Mouse (Mus musculus): ENCODE results near the gene Cyp4f16. TPM values are rescaled to one million over a fixed set of nuclear protein-coding genes. Genes with fewer than 3 reads are reported as not detected.

The Cyp4f16 gene
- 1 to 10 TPM; 4.5 to 8.7 TPM for total RNA-seq (2023)

GRCm38 (mm10) chr17:32536051-32536866 is at the start of gene Cyp4f16:
Gene Cyp4f16 (plus strand): TSS chr17:32536558.

GRCm38 (mm10) chr17:32505851-32506728 is 30.3 kb upstream of the Cyp4f16 start, which contains the start of gene Cyp4f17:
Gene Cyp4f17 (plus strand): TSS chr17:32506050.

Other genes starting within 250 kb of the Cyp4f16 start
- gene Akap8, start 215.3 kb upstream of the Cyp4f16 start, total RNA-seq (2023): 100 to 1,000 TPM; 306 to 315 TPM
- gene Akap8l, start 186.0 kb upstream of the Cyp4f16 start, total RNA-seq (2023): 100 to 1,000 TPM; 173 to 182 TPM
- 10 to 100 TPM; 38.3 to 38.6 TPM for gene Wiz, start 147.1 kb upstream of the Cyp4f16 start, total RNA-seq (2023)
- gene Rasal3, start 133.0 kb upstream of the Cyp4f16 start, total RNA-seq (2023): 100 to 1,000 TPM; 646 to 647 TPM
- gene Pglyrp2, start 112.4 kb upstream of the Cyp4f16 start, total RNA-seq (2023): 100 to 1,000 TPM in 1 of 2 experiments, 10 to 100 TPM in 1; 98.6 to 109 TPM
- gene Cyp4f39, start 83.8 kb upstream of the Cyp4f16 start, total RNA-seq (2023): not detected
- 1 to 10 TPM; 1.1 to 1.7 TPM for gene Cyp4f17, start 30.5 kb upstream of the Cyp4f16 start, total RNA-seq (2023)
- gene Cyp4f37, start 84.8 kb downstream of the Cyp4f16 start, total RNA-seq (2023): not detected
- gene Cyp4f40, start 122.3 kb downstream of the Cyp4f16 start, total RNA-seq (2023): not detected
- gene Cyp4f15, start 149.1 kb downstream of the Cyp4f16 start, total RNA-seq (2023): not detected